Mouse (Mus musculus) forebrain, embryonic 14.5 days (tissue): ENCODE results near the gene Olfml1. TPM values are rescaled to one million over a fixed set of nuclear protein-coding genes. Genes with fewer than 3 reads are reported as not detected.

Source experiments
- ATAC-seq: fragments of 200-750 bp; cut with Nextera tagmentation; 2 replicates; pipeline ENCODE4 v1.8.0; 2017; ENCODE audit warnings: mild to moderate bottlenecking, moderate library complexity
- DNase-seq: peaks from one replicate; pipeline ENCODE4 v3.0.0-alpha.2; 2015; ENCODE audit warnings: low spot score
- H3K27ac ChIP-seq: fragments of 300-500 bp; sonication (generic); 2 replicates; pipeline ENCODE4 v1.5.1; 2014; ENCODE audit warnings: low read depth, mild to moderate bottlenecking, control low read depth, low read length, moderate library complexity
- H3K27me3 ChIP-seq: fragments of 300-500 bp; sonication (generic); replicated peaks from 2 replicates; pipeline ENCODE4 v1.6.1; 2014; ENCODE audit warnings: low read length, control low read depth, mixed read lengths; ENCODE audit not compliant: control insufficient read depth, insufficient read depth
- H3K36me3 ChIP-seq: fragments of 300-500 bp; sonication (generic); 2 replicates; pipeline ENCODE4 v1.6.1; 2014; ENCODE audit warnings: low read length, control low read depth; ENCODE audit not compliant: control insufficient read depth, insufficient read depth
- H3K4me1 ChIP-seq: fragments of 300-500 bp; sonication (generic); 2 replicates; pipeline ENCODE4 v1.6.1; 2014; ENCODE audit warnings: antibody characterized with exemption, low read length, control low read depth; ENCODE audit not compliant: control insufficient read depth, insufficient read depth
- H3K4me2 ChIP-seq: fragments of 300-500 bp; sonication (generic); 2 replicates; pipeline ENCODE4 v1.6.1; 2014; ENCODE audit warnings: mild to moderate bottlenecking, control low read depth, low read length
- H3K4me3 ChIP-seq: fragments of 300-500 bp; sonication (generic); 2 replicates; pipeline ENCODE4 v1.5.1; 2014; ENCODE audit warnings: low read depth, low read length, control low read depth
- H3K9ac ChIP-seq: fragments of 300-500 bp; sonication (generic); 2 replicates; pipeline ENCODE4 v1.6.1; 2014; ENCODE audit warnings: mild to moderate bottlenecking, low read length, control low read depth, moderate library complexity
- H3K9me3 ChIP-seq: fragments of 300-500 bp; sonication (generic); replicated peaks from 2 replicates; pipeline ENCODE4 v1.6.1; 2016; ENCODE audit warnings: low read length, control low read depth, mixed read lengths; ENCODE audit not compliant: control insufficient read depth
- WGBS: fragments of 180-500 bp; shearing (Covaris S2); extraction: QIAGEN DNeasy Blood & Tissue Kit; methylation state at CpG from one replicate; pipeline ENCODE4 v1.1.7; 2014; 5-methylcytosine and 5-hydroxymethylcytosine counted together
- polyA plus RNA-seq: library from polyadenylated mRNA; unstranded; fragments of >200 nt; fragmentation: Nextera tagmentation; extraction: Ambion mirVana; gene quantifications from 2 replicates; pipeline ENCODE4 v1.2.1, GENCODE M21; 2014

Gene Olfml1
- polyA plus RNA-seq, 1 experiment from 2014 or later = 3.5 TPM

- Histone ChIP-seq H3K4me1 (no peaks in the 10 kb centered on the region), H3K4me3 (no peak overlapping the region), H3K27ac (no peak overlapping the region), H3K9me3 (no peaks in the 10 kb centered on the region), H3K9ac (no peak overlapping the region), H3K27me3 (no peaks in the 10 kb centered on the region), H3K4me2 (no peak overlapping the region), H3K36me3 (no peaks in the 10 kb centered on the region)
- WGBS = 75% methylated on average over 3 of the region's 3 CpGs
- ATAC-seq (no peak), DNase-seq (no peak)
Measured at GRCm38 (mm10) chr7:107574276-107574675, 7.0 kb downstream of the Olfml1 start.

- DNase-seq (peak; percentile 50), ATAC-seq (peak; percentile 1; the same call in 1 of the 2 replicates)
- no peak overlapping the region for H3K9ac ChIP-seq
- peaks cover 3% of the 10 kb centered on the region; the same call in 1 of the 2 replicates for H3K27me3 ChIP-seq
- no peak overlapping the region for H3K4me3 ChIP-seq
- no peaks in the 10 kb centered on the region for H3K36me3 ChIP-seq
- H3K9me3 ChIP-seq = no peaks in the 10 kb centered on the region
- WGBS = 3% methylated on average over 2 of the region's 2 CpGs
- H3K4me2 ChIP-seq = no peak overlapping the region
- peaks cover 3% of the 10 kb centered on the region; the same call in 1 of the 2 replicates for H3K4me1 ChIP-seq
- H3K27ac ChIP-seq = no peak overlapping the region
Measured at GRCm38 (mm10) chr7:107592641-107593040, 25.4 kb downstream of the Olfml1 start.

DNA sequence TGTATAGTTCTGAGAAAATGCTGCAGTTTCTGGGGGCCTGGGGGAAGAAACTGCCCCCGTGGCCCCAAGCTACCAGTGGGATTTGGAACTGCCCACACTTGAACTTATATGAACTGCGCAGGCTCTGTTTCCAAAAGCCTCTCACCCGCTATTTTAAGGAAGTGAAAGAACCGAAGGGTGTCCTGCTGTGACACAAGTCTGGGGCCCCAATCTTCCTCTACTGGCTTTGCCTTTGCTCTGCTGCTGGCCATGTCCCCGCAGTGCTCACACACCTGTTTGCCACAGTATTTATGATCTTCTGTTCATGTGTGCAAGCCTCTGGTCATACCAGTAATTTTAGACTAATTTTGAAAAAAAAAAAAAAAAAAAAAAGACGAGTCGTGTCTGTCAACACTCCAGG lies 26.7 kb downstream of the Olfml1 start:
- DNase-seq = no peak
- no peak for ATAC-seq
- 35% methylated on average over 7 of the region's 7 CpGs for WGBS
- Histone ChIP-seq H3K27ac (no peak overlapping the region), H3K27me3 (peaks cover 3% of the 10 kb centered on the region; the same call in 1 of the 2 replicates), H3K4me3 (0 out of 2 replicates have a peak overlapping the region, but pooled peaks have one; percentile 48), H3K9ac (no peak overlapping the region), H3K4me2 (peak overlapping the region; percentile 93), H3K36me3 (no peaks in the 10 kb centered on the region), H3K9me3 (no peaks in the 10 kb centered on the region), H3K4me1 (peaks cover 3% of the 10 kb centered on the region; the same call in 1 of the 2 replicates)

- 1% methylated on average over 16 of the region's 16 CpGs for WGBS
- no peaks in the 10 kb centered on the region for H3K9me3 ChIP-seq
- peak overlapping the region; percentile 93 for H3K4me2 ChIP-seq
- peak overlapping the region; percentile 48 for H3K4me3 ChIP-seq
- H3K36me3 ChIP-seq = no peaks in the 10 kb centered on the region
- no peak overlapping the region for H3K27ac ChIP-seq
- DNase-seq (peak; percentile 68), ATAC-seq (peak; percentile 77)
- H3K4me1 ChIP-seq = peaks cover 3% of the 10 kb centered on the region; the same call in 1 of the 2 replicates
- H3K27me3 ChIP-seq = peaks cover 3% of the 10 kb centered on the region; the same call in 1 of the 2 replicates
- H3K9ac ChIP-seq = peak overlapping the region; percentile 50
Measured at GRCm38 (mm10) chr7:107594325-107594856, 27.1 kb downstream of the Olfml1 start.

DNA sequence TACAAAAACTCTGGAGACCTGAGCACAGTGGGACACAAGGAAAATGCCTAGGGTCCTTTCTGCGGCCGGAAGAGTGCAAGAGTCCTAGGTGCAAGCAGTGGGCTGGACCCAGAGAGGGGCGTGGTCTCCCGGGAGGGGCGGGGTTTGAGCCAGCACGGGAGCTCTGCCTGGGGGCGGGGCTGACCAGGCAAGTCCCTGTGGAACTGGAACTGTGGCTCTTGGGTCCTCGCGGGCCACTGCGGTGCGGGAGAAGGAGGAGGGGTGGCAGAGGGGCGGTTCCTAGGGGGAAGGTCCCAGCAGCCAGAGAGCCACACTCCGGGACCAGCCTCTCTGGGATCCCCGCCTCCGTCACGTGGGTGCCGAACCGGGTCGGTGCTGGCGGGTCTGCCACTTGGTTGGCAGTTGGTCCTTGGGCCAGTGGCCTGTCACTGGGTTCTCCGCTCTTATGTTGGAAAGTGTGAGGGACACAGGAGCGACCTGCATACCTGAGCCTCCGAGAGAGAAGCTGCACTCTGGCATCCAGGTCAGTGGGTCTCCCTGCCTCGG lies 27.7 kb downstream of the Olfml1 start, which contains the start of gene Ppfibp2:
Ppfibp2 (plus strand) TSS at position 351 of the 546 bp plus-strand sequence.
- Histone ChIP-seq H3K27ac (no peak within 1 kb of the TSS), H3K36me3 (no peaks in the 10 kb centered on the region), H3K9me3 (no peaks in the 10 kb centered on the region), H3K4me3 (peak within 1 kb of the TSS; percentile 48), H3K27me3 (peaks cover 3% of the 10 kb centered on the region; the same call in 1 of the 2 replicates), H3K9ac (peak within 1 kb of the TSS; percentile 50), H3K4me1 (peaks cover 3% of the 10 kb centered on the region; the same call in 1 of the 2 replicates), H3K4me2 (peak within 1 kb of the TSS; percentile 93)
- under 1% methylated on average over 23 of the region's 24 CpGs for WGBS
- ATAC-seq (peak; percentile 96), DNase-seq (peak; percentile 79)

- H3K9me3 ChIP-seq = no peaks in the 10 kb centered on the region
- DNase-seq = no peak
- H3K27ac ChIP-seq = no peak overlapping the region
- peak overlapping the region; percentile 48 for H3K4me3 ChIP-seq
- WGBS = 14% methylated on average over 13 of the region's 13 CpGs
- peaks cover 3% of the 10 kb centered on the region; the same call in 1 of the 2 replicates for H3K27me3 ChIP-seq
- peak overlapping the region; percentile 93 for H3K4me2 ChIP-seq
- ATAC-seq = no peak
- H3K4me1 ChIP-seq = peaks cover 3% of the 10 kb centered on the region; the same call in 1 of the 2 replicates
- no peaks in the 10 kb centered on the region for H3K36me3 ChIP-seq
- H3K9ac ChIP-seq = peak overlapping the region; percentile 50
Measured at GRCm38 (mm10) chr7:107595426-107595825, 28.2 kb downstream of the Olfml1 start.

GRCm38 (mm10) chr7:107596753-107597152 lies 29.5 kb downstream of the Olfml1 start:
- DNase-seq (no peak), ATAC-seq (no peak)
- Histone ChIP-seq H3K27ac (no peak overlapping the region), H3K4me1 (peaks cover 3% of the 10 kb centered on the region; the same call in 1 of the 2 replicates), H3K4me2 (no peak overlapping the region), H3K27me3 (peaks cover 3% of the 10 kb centered on the region; the same call in 1 of the 2 replicates), H3K9me3 (no peaks in the 10 kb centered on the region), H3K9ac (no peak overlapping the region), H3K4me3 (no peak overlapping the region), H3K36me3 (no peaks in the 10 kb centered on the region)

DNA sequence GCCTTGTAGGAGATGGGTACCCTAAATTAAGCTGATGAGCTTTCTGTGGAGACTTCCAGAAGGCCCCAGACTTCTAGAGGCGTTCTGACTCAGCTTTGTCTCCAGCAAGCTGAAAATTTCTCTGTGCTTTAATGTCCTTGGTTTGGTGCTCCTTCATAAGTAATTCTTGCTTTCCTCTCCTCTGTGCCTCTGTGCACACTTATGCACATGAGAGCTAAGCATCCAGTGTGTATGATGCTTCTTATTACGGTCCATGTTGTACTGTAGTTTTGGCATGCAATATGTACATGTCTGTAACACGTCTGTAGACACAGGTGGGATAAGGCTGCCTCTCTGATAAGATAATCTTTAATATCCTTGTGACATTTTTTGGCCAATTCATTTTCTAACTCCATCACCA lies 30.7 kb downstream of the Olfml1 start:
- H3K4me3 ChIP-seq = no peak overlapping the region
- H3K4me1 ChIP-seq = peaks cover 3% of the 10 kb centered on the region; the same call in 1 of the 2 replicates
- no peak overlapping the region for H3K4me2 ChIP-seq
- 82% methylated on average over 3 of the region's 3 CpGs for WGBS
- no peaks in the 10 kb centered on the region for H3K36me3 ChIP-seq
- H3K9ac ChIP-seq = no peak overlapping the region
- DNase-seq = no peak
- H3K27me3 ChIP-seq = peaks cover 3% of the 10 kb centered on the region; the same call in 1 of the 2 replicates
- H3K9me3 ChIP-seq = no peaks in the 10 kb centered on the region
- no peak for ATAC-seq
- H3K27ac ChIP-seq = no peak overlapping the region

- no peak for ATAC-seq
- Histone ChIP-seq H3K4me3 (no peak overlapping the region), H3K36me3 (no peaks in the 10 kb centered on the region), H3K27ac (no peak overlapping the region), H3K9ac (no peak overlapping the region), H3K4me2 (no peak overlapping the region), H3K27me3 (no peaks in the 10 kb centered on the region), H3K9me3 (no peaks in the 10 kb centered on the region), H3K4me1 (no peaks in the 10 kb centered on the region)
- no peak for DNase-seq
- WGBS = 80% methylated on average over 5 of the region's 5 CpGs
Measured at GRCm38 (mm10) chr7:107600651-107601050, 33.4 kb downstream of the Olfml1 start.
